Mouse (Mus musculus): Measurements from ENCODE around the gene Tmed10. TPM values are rescaled to one million over a fixed set of nuclear protein-coding genes. Genes with fewer than 3 reads are reported as not detected.
A peak's percentile ranks its signal among the peaks of the same experiment; 100 is the strongest.

Gene Tmed10
- polyA plus RNA-seq, 1 experiment from 2014 or later: 271 TPM

DNA sequence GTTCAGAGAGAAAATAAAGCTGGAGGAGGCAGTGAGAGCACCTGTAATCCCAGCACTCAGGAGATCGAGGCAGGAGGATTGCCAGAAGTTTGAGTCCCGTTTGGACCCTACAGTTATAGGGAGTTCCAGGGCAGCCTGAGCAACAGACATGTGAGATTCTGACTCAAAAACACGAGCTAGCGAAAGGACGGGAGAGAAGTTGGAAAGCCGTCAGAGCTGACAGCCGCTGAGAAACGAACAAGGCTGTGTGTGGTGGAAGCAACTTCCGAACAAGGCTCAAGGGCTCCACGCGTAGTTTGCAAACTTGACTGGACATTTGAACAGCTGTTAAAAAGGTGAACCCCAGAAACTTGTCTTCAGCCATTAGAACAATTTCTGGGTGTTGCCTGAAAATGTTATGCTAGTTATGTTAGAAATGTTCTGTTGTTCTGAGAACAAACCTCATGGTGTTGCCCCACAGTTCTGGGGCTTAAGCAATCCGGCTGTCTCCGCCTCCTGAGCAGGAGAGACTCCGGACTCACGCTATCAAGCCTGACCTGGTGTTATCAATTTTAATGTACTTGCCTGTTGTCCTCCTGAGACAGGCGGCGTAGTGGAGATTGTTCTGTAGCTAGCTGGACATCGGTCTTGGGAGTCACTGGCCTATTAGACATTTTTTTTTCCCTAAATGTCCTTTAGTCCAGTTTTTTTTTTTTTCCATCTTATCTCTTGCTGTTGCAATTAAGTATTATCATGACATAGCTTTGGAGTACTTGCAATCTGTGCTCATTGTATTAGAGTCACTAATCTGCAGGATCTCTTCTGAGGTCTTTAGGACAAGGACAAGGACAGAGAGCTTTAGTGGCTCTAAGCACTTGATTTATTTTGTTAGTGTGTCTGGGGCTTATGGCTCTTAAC is 22.7 kb upstream of the Tmed10 start:
- H3K27ac ChIP-seq (ENCODE audit: low read depth, low read length): no peak overlapping the region
- ATAC-seq (replicated peaks; ENCODE audit: low FRiP score): no peak
- no peak overlapping the region for H3K4me3 ChIP-seq (ENCODE audit: low read depth, low read length)
- no peak overlapping the region for H3K9ac ChIP-seq (ENCODE audit: low read depth, low read length)
- WGBS: 65% methylated on average over 18 of the region's 18 CpGs
- DNase-seq (ENCODE audit: low spot score): no peak
- H3K4me2 ChIP-seq: no peak overlapping the region
- H3K36me3 ChIP-seq (ENCODE audit: control insufficient read depth, insufficient read depth, low read length): no peaks in the 10 kb centered on the region
- H3K4me1 ChIP-seq (replicated peaks; ENCODE audit: control insufficient read depth, insufficient read depth, low read length): no peaks in the 10 kb centered on the region
- no peaks in the 10 kb centered on the region for H3K9me3 ChIP-seq (ENCODE audit: control insufficient read depth, low read length)
- H3K27me3 ChIP-seq (replicated peaks; ENCODE audit: control insufficient read depth, insufficient read depth, low read length): peaks cover 4% of the 10 kb centered on the region; the same call in 1 of the 2 replicates

DNA sequence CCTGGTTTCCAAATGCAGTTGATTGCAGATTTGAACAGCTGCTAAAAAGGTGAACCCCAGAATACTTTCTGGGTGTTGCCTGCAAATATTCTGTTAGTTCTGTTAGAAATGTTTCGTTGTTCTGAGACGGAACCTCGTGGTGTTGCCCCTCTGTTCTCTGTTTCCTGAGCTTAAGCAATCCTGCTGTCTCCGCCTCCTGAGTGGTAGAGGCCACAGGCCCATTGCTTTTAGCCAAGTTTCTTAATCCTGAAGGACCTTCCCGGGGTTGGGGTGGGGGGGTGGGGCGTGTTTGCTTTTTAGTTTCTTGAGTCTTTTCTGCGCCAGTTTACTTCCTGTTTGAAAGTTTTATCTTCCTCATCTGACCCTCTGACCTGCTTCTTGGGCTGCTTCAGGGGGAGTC is 19.3 kb upstream of the Tmed10 start:
- Histone ChIP-seq H3K4me3 (ENCODE audit: low read depth, low read length) (no peak overlapping the region), H3K9ac (ENCODE audit: low read depth, low read length) (no peak overlapping the region), H3K4me1 (replicated peaks; ENCODE audit: control insufficient read depth, insufficient read depth, low read length) (peaks cover 11% of the 10 kb centered on the region), H3K27ac (ENCODE audit: low read depth, low read length) (no peak overlapping the region), H3K36me3 (ENCODE audit: control insufficient read depth, insufficient read depth, low read length) (no peaks in the 10 kb centered on the region), H3K27me3 (replicated peaks; ENCODE audit: control insufficient read depth, insufficient read depth, low read length) (peaks cover 4% of the 10 kb centered on the region; the same call in 1 of the 2 replicates), H3K9me3 (ENCODE audit: control insufficient read depth, low read length) (no peaks in the 10 kb centered on the region), H3K4me2 (no peak overlapping the region)
- WGBS: 45% methylated on average over 7 of the region's 7 CpGs
- ATAC-seq (replicated peaks; ENCODE audit: low FRiP score): no peak
- DNase-seq (ENCODE audit: low spot score): no peak

DNA sequence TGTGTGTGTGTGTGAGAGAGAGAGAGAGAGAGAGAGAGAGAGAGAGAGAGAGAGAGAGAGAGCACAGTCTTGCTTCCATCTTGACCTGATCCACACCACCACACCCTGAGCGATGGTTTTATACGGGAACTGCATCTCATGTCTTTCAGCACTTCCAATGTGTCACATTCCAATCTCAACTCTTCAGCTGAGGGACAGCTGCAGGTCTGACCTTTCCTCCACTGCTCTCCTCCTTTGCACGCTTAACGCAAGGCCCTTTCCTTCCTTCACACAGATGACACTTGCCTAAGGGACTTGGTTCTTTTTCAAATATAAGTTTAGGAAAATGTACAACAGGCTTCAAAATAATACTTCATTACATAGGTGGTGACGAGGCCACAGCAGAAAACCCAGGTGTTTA is 18.9 kb upstream of the Tmed10 start:
- H3K4me3 ChIP-seq (ENCODE audit: low read depth, low read length): no peak overlapping the region
- 74% methylated on average over 5 of the region's 5 CpGs for WGBS
- H3K4me2 ChIP-seq: no peak overlapping the region
- no peak overlapping the region for H3K9ac ChIP-seq (ENCODE audit: low read depth, low read length)
- H3K9me3 ChIP-seq (ENCODE audit: control insufficient read depth, low read length): no peaks in the 10 kb centered on the region
- peaks cover 15% of the 10 kb centered on the region for H3K4me1 ChIP-seq (replicated peaks; ENCODE audit: control insufficient read depth, insufficient read depth, low read length)
- H3K27me3 ChIP-seq (replicated peaks; ENCODE audit: control insufficient read depth, insufficient read depth, low read length): peaks cover 4% of the 10 kb centered on the region; the same call in 1 of the 2 replicates
- DNase-seq (ENCODE audit: low spot score) (no peak), ATAC-seq (replicated peaks; ENCODE audit: low FRiP score) (no peak)
- no peak overlapping the region for H3K27ac ChIP-seq (ENCODE audit: low read depth, low read length)
- H3K36me3 ChIP-seq (ENCODE audit: control insufficient read depth, insufficient read depth, low read length): no peaks in the 10 kb centered on the region

DNA sequence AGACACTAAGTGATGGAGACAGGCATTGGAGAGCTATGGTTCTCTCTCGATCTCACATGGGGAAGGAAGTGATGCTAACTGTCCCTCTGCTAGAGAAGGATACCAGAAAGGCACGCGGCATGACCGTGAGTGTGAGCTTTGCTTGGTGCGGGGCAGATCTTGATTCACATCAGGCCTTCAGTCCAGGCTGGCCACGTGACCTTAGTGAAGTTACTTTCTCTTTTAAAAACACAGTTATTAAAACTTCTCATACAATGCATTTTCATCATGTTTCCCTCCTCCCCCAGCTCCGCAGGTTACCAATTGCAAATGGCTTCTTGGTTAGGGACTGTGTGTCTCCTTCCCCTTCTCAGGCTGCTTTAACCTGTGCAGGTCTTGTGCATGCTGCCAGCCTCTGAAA is 16.5 kb upstream of the Tmed10 start:
- ATAC-seq (replicated peaks; ENCODE audit: low FRiP score) (no peak), DNase-seq (ENCODE audit: low spot score) (no peak)
- Histone ChIP-seq H3K4me3 (ENCODE audit: low read depth, low read length) (no peak overlapping the region), H3K9me3 (ENCODE audit: control insufficient read depth, low read length) (no peaks in the 10 kb centered on the region), H3K27me3 (replicated peaks; ENCODE audit: control insufficient read depth, insufficient read depth, low read length) (peaks cover 9% of the 10 kb centered on the region), H3K4me2 (no peak overlapping the region), H3K9ac (ENCODE audit: low read depth, low read length) (no peak overlapping the region), H3K4me1 (replicated peaks; ENCODE audit: control insufficient read depth, insufficient read depth, low read length) (peaks cover 15% of the 10 kb centered on the region), H3K36me3 (ENCODE audit: control insufficient read depth, insufficient read depth, low read length) (no peaks in the 10 kb centered on the region), H3K27ac (ENCODE audit: low read depth, low read length) (no peak overlapping the region)
- 73% methylated on average over 7 of the region's 7 CpGs for WGBS

GRCm38 (mm10) chr12:85389204-85390185 is 14.8 kb upstream of the Tmed10 start:
- ATAC-seq (replicated peaks; ENCODE audit: low FRiP score) (peak; percentile 63), DNase-seq (ENCODE audit: low spot score) (no peak)
- H3K4me1 ChIP-seq (replicated peaks; ENCODE audit: control insufficient read depth, insufficient read depth, low read length): peaks cover 15% of the 10 kb centered on the region
- no peak overlapping the region for H3K9ac ChIP-seq (ENCODE audit: low read depth, low read length)
- peaks cover 13% of the 10 kb centered on the region for H3K27me3 ChIP-seq (replicated peaks; ENCODE audit: control insufficient read depth, insufficient read depth, low read length)
- no peaks in the 10 kb centered on the region for H3K9me3 ChIP-seq (ENCODE audit: control insufficient read depth, low read length)
- H3K4me2 ChIP-seq: peak overlapping the region; percentile 31
- no peak overlapping the region for H3K4me3 ChIP-seq (ENCODE audit: low read depth, low read length)
- no peaks in the 10 kb centered on the region for H3K36me3 ChIP-seq (ENCODE audit: control insufficient read depth, insufficient read depth, low read length)
- WGBS: 35% methylated on average over 15 of the region's 15 CpGs
- peak overlapping the region; percentile 16; the same call in 1 of the 2 replicates for H3K27ac ChIP-seq (ENCODE audit: low read depth, low read length)

DNA sequence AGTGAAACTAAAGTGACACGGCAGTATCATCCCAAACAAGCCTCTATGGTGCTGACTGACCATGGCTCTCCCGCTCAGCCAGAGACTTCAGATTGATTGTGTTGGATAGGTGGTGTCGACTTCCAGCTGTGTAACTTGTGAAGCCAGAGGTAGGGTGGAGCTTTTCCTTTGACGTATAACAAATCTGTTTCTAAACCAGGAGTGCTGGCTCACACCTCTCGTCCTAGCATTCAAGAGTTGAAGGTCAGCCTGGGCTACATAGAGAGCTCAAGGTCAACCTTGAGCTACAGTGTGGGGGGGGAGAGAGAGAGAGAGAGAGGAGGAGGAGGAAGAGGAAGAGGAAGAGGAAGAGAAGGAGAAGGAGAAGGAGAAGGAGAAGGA is 11.3 kb upstream of the Tmed10 start:
- H3K4me1 ChIP-seq (replicated peaks; ENCODE audit: control insufficient read depth, insufficient read depth, low read length): peaks cover 17% of the 10 kb centered on the region
- DNase-seq (ENCODE audit: low spot score) (no peak), ATAC-seq (replicated peaks; ENCODE audit: low FRiP score) (no peak)
- no peaks in the 10 kb centered on the region for H3K9me3 ChIP-seq (ENCODE audit: control insufficient read depth, low read length)
- H3K4me3 ChIP-seq (ENCODE audit: low read depth, low read length): no peak overlapping the region
- H3K9ac ChIP-seq (ENCODE audit: low read depth, low read length): no peak overlapping the region
- H3K36me3 ChIP-seq (ENCODE audit: control insufficient read depth, insufficient read depth, low read length): no peaks in the 10 kb centered on the region
- no peak overlapping the region for H3K27ac ChIP-seq (ENCODE audit: low read depth, low read length)
- peaks cover 13% of the 10 kb centered on the region for H3K27me3 ChIP-seq (replicated peaks; ENCODE audit: control insufficient read depth, insufficient read depth, low read length)
- no peak overlapping the region for H3K4me2 ChIP-seq
- 37% methylated on average over 5 of the region's 5 CpGs for WGBS

DNA sequence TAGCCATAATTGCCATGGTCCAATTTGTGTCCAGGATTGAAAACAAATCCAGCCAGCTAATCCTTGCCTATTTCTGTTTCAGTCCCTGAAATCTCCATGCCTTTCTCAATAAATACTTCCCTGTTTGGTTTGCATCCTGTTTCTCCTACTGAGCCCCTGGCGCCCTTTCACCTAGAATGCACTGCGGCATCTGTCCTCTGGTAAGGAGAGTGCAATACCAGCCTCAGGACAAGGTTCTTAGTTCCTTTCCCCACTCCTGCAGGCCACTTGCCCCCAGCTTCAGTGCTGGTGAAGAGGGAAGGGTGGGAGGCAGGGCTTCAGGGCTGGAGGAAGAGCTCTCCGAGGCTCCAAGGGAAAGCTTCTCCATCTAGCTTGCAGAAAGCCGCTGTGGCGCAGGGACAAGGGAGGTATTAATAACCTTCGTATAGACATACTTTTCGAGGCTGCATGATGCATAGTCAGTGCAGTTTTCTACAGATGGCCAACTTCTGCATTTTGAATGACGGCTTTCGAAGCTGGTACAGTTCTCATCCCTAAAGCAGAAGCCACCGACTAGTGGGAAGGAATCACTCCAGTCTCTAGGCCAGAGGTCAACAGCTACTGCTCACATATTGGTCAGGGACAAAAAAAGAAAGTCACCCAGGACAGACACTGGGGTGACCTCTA is 10.8 kb upstream of the Tmed10 start:
- Histone ChIP-seq H3K27ac (ENCODE audit: low read depth, low read length) (no peak overlapping the region), H3K9me3 (ENCODE audit: control insufficient read depth, low read length) (no peaks in the 10 kb centered on the region), H3K4me3 (ENCODE audit: low read depth, low read length) (no peak overlapping the region), H3K4me2 (no peak overlapping the region), H3K9ac (ENCODE audit: low read depth, low read length) (no peak overlapping the region), H3K4me1 (replicated peaks; ENCODE audit: control insufficient read depth, insufficient read depth, low read length) (peaks cover 17% of the 10 kb centered on the region), H3K36me3 (ENCODE audit: control insufficient read depth, insufficient read depth, low read length) (no peaks in the 10 kb centered on the region), H3K27me3 (replicated peaks; ENCODE audit: control insufficient read depth, insufficient read depth, low read length) (peaks cover 13% of the 10 kb centered on the region)
- WGBS: 48% methylated on average over 10 of the region's 10 CpGs
- ATAC-seq (replicated peaks; ENCODE audit: low FRiP score) (no peak), DNase-seq (ENCODE audit: low spot score) (no peak)
